Mouse (Mus musculus) heart, embryonic 12.5 days (tissue): Measurements from ENCODE around the gene Srsf9. TPM values are rescaled to one million over a fixed set of nuclear protein-coding genes. Genes with fewer than 3 reads are reported as not detected.
A peak's percentile ranks its signal among the peaks of the same experiment; 100 is the strongest.

Source experiments
- ATAC-seq: fragments of 200-750 bp; cut with Nextera tagmentation; 2 replicates; pipeline ENCODE4 v1.8.0; 2017; ENCODE audit warnings: moderate TSS enrichment, moderate library complexity; ENCODE audit not compliant: insufficient number of reproducible peaks, low FRiP score
- H3K27ac ChIP-seq: fragments of 300-500 bp; sonication (generic); 2 replicates; pipeline ENCODE4 v1.5.1; 2016; ENCODE audit warnings: mild to moderate bottlenecking, moderate library complexity; ENCODE audit not compliant: poor library complexity, severe bottlenecking
- H3K27me3 ChIP-seq: fragments of 300-500 bp; sonication (generic); replicated peaks from 2 replicates; pipeline ENCODE4 v1.6.1; 2016; ENCODE audit warnings: mild to moderate bottlenecking, moderate library complexity
- H3K36me3 ChIP-seq: fragments of 300-500 bp; sonication (generic); 2 replicates; pipeline ENCODE4 v1.6.1; 2016; ENCODE audit warnings: mild to moderate bottlenecking, moderate library complexity
- H3K4me1 ChIP-seq: fragments of 300-500 bp; sonication (generic); replicated peaks from 2 replicates; pipeline ENCODE4 v1.6.1; 2016; ENCODE audit warnings: mild to moderate bottlenecking
- H3K4me2 ChIP-seq: fragments of 300-500 bp; sonication (generic); 2 replicates; pipeline ENCODE4 v1.6.1; 2016; ENCODE audit warnings: mild to moderate bottlenecking, moderate library complexity
- H3K4me3 ChIP-seq: fragments of 300-500 bp; sonication (generic); 2 replicates; pipeline ENCODE4 v1.5.1; 2016; ENCODE audit warnings: mild to moderate bottlenecking
- H3K9ac ChIP-seq: fragments of 300-500 bp; sonication (generic); 2 replicates; pipeline ENCODE4 v1.6.1; 2016; ENCODE audit warnings: mild to moderate bottlenecking, moderate library complexity
- H3K9me3 ChIP-seq: fragments of 300-500 bp; sonication (generic); replicated peaks from 2 replicates; pipeline ENCODE4 v1.6.1; 2016; ENCODE audit warnings: mild to moderate bottlenecking, moderate library complexity
- WGBS: fragments of 180-500 bp; shearing (Covaris S2); methylation state at CpG from one replicate; pipeline ENCODE4 v1.1.7; 2016; 5-methylcytosine and 5-hydroxymethylcytosine counted together
- polyA plus RNA-seq: library from polyadenylated mRNA; unstranded; fragments of >200 nt; fragmentation: Nextera tagmentation; extraction: Ambion mirVana; gene quantifications from 2 replicates; pipeline ENCODE4 v1.2.1, GENCODE M21; 2016

Gene Srsf9
- polyA plus RNA-seq, 1 experiment from 2014 or later: 147 TPM

DNA sequence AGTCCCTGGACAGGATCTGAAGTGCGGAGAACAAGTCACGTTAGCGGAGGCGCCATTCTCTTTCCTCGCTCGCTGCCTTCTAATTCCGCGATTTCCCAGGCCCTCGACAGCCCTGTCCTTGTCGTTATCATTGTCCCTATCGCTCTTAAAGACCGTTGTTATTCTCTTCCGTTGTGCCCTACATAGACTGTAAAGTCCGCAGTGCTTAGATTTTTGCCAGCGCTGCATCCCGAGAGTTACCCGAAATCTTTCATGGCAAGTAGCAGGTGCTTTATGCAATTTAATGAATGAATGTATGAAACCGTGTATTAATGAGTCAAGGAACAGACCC lies 22.2 kb downstream of the Srsf9 start:
- under 1% methylated on average over 18 of the region's 18 CpGs for WGBS
- 0 out of 2 replicates have a peak, but pooled peaks cover 3% of the 10 kb centered on the region for H3K9me3 ChIP-seq
- peaks cover 12% of the 10 kb centered on the region for H3K4me1 ChIP-seq
- H3K9ac ChIP-seq: peak overlapping the region; percentile 74
- H3K27me3 ChIP-seq: no peaks in the 10 kb centered on the region
- H3K4me3 ChIP-seq: peak overlapping the region; percentile 97
- H3K27ac ChIP-seq: peak overlapping the region; percentile 88
- ATAC-seq: peak; percentile 22; the same call in 1 of the 2 replicates
- peaks cover 28% of the 10 kb centered on the region for H3K36me3 ChIP-seq
- H3K4me2 ChIP-seq: peak overlapping the region; percentile 93

DNA sequence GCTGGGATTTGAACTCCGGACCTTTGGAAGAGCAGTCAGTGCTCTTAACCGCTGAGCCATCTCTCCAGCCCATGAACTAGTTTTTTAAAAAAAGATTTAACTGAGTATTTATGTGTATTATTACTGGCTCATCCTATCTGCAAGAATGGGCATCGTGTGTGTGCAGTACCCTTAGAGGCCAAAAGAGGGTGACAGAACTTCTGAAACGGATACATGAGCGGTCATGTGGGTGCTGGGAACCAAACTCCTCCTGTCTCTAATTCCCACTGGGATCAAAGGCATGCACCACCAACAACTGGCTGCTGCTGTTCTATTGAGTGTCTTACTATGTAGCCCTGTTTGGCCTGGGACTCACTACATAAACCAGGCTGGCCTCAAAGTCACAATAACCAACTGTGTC lies 24.4 kb downstream of the Srsf9 start:
- H3K4me1 ChIP-seq: peaks cover 12% of the 10 kb centered on the region
- H3K9me3 ChIP-seq: 0 out of 2 replicates have a peak, but pooled peaks cover 3% of the 10 kb centered on the region
- no peak overlapping the region for H3K4me3 ChIP-seq
- no peaks in the 10 kb centered on the region for H3K27me3 ChIP-seq
- no peak overlapping the region for H3K27ac ChIP-seq
- 76% methylated on average over 5 of the region's 5 CpGs for WGBS
- no peak overlapping the region for H3K4me2 ChIP-seq
- no peak overlapping the region for H3K9ac ChIP-seq
- peaks cover 7% of the 10 kb centered on the region for H3K36me3 ChIP-seq
- no peak for ATAC-seq

DNA sequence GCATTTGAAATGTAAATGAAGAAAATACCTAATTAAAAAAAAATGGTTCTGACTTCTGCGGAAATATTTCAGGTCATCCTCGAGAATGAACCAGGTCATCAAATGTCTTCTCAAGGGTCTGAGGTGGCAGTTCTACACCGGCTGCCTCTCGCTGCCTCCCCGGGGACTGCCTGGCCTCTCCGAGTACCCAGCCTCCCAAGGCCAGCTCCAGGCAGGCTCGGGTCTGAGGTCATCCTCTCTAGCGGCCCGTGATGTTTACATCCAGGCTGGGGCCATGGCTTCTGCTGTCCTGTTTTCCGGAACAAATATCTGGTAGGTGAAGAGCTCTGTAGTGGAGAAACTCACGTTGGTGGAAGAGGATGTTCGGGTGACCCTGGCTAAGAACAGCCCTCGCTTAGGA lies 28.1 kb downstream of the Srsf9 start:
- Histone ChIP-seq H3K9me3 (0 out of 2 replicates have a peak, but pooled peaks cover 3% of the 10 kb centered on the region), H3K27ac (no peak overlapping the region), H3K4me1 (no peaks in the 10 kb centered on the region), H3K27me3 (no peaks in the 10 kb centered on the region), H3K4me2 (no peak overlapping the region), H3K9ac (no peak overlapping the region), H3K36me3 (no peaks in the 10 kb centered on the region), H3K4me3 (no peak overlapping the region)
- ATAC-seq: no peak
- 56% methylated on average over 13 of the region's 13 CpGs for WGBS

DNA sequence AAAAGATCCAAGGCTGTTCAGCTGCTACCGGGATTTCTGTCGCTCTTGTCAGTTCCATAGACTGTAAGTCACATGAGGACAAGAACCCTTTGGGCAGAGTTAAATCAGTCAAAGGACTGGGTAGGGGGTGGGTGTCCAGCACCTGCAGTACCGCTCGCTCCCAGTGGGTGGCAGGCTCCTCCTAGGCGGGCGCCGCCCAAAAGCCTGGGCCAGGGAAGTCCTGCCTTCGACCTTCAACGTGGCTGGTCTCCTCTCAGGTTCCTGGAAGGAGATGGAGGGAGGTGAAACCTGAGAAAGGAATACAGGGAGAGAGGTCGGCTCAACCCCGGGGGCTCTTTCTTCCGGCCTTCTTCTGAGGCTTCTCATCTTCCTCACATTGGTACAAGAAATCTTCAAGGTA lies 31.9 kb downstream of the Srsf9 start:
- ATAC-seq: peak; percentile 63; the same call in 1 of the 2 replicates
- Histone ChIP-seq H3K36me3 (no peaks in the 10 kb centered on the region), H3K4me3 (no peak overlapping the region), H3K4me1 (no peaks in the 10 kb centered on the region), H3K9me3 (no peaks in the 10 kb centered on the region), H3K4me2 (no peak overlapping the region; the same call in 1 of the 2 replicates), H3K27ac (no peak overlapping the region), H3K27me3 (peaks cover 14% of the 10 kb centered on the region), H3K9ac (no peak overlapping the region)
- 4% methylated on average over 12 of the region's 12 CpGs for WGBS

DNA sequence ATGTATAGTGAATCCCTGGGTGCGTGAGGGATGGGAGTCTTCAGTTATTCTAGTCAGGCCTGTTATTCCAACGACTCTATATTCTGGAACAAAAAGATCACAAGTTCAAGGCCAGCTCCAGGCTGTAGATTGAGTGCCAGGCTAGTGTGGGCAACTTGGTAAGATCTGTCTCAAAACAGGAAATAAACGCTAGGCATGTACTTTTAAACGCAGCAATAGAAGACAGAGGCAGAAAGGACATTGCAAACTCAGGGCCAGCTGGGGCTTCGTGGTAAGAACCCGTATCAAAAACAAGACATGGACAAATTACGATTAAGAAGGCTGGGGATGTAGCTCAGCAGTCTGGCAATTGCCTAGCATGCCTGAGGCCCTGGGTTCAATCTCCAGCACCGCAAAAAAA lies 32.5 kb downstream of the Srsf9 start:
- no peak for ATAC-seq
- Histone ChIP-seq H3K9me3 (no peaks in the 10 kb centered on the region), H3K27ac (no peak overlapping the region), H3K36me3 (no peaks in the 10 kb centered on the region), H3K4me1 (no peaks in the 10 kb centered on the region), H3K9ac (no peak overlapping the region), H3K4me3 (no peak overlapping the region), H3K27me3 (peaks cover 14% of the 10 kb centered on the region), H3K4me2 (no peak overlapping the region)
- WGBS: 83% methylated on average over 8 of the region's 8 CpGs

DNA sequence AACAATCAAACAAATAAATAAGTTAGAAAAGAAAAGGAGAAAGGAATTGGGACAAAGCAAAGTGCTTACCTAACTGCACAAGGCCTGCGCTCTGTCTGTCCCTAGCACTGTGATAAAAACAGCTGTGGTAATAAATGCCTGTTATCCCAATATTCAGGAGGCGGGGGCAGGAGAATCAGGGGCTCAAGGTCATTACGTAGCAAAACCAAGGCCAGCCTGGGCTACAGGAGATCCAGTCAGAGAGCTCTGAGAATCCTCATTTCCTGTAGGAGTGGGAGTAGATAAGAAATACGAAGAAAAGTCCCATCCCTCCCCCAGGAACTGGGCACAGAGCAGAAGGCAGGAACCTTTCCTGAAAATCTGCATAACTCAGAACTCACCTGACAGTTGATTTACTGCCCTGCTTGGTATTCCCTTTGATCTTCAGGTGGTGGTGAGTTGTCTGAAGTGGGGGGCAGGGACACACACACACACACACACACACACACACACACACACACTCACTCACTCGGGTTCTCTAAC lies 32.9 kb downstream of the Srsf9 start:
- no peak for ATAC-seq
- H3K4me1 ChIP-seq: no peaks in the 10 kb centered on the region
- H3K27me3 ChIP-seq: peaks cover 14% of the 10 kb centered on the region
- H3K4me2 ChIP-seq: no peak overlapping the region
- no peaks in the 10 kb centered on the region for H3K9me3 ChIP-seq
- no peak overlapping the region for H3K9ac ChIP-seq
- H3K27ac ChIP-seq: no peak overlapping the region
- H3K36me3 ChIP-seq: no peaks in the 10 kb centered on the region
- no peak overlapping the region for H3K4me3 ChIP-seq
- whole genome bisulfite sequencing: 52% methylated on average over 5 of the region's 5 CpGs

DNA sequence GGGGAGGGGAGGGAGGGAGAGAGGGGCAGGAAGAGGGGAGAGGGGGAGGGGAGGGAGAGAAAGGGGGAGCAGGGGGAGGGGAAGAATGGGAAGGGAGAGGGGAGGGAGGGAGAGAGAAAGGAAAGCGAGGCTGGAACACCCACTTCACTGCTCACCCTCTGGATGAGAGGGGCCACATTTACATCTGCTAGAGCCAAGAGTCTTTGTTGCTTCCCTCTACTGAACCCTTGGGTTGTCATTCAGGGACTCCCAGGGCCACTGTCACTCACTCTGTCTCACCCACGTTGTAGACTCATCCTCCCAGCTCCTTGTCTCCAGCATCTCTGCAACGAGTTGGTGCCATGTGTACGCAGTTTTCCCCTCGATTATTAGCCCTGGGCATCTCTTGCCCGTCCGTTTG lies 35.2 kb downstream of the Srsf9 start:
- WGBS: 31% methylated on average over 7 of the region's 7 CpGs
- Histone ChIP-seq H3K4me1 (no peaks in the 10 kb centered on the region), H3K4me2 (no peak overlapping the region), H3K27me3 (peaks cover 14% of the 10 kb centered on the region), H3K27ac (no peak overlapping the region), H3K4me3 (no peak overlapping the region), H3K9me3 (no peaks in the 10 kb centered on the region), H3K36me3 (no peaks in the 10 kb centered on the region), H3K9ac (no peak overlapping the region)
- no peak for ATAC-seq

DNA sequence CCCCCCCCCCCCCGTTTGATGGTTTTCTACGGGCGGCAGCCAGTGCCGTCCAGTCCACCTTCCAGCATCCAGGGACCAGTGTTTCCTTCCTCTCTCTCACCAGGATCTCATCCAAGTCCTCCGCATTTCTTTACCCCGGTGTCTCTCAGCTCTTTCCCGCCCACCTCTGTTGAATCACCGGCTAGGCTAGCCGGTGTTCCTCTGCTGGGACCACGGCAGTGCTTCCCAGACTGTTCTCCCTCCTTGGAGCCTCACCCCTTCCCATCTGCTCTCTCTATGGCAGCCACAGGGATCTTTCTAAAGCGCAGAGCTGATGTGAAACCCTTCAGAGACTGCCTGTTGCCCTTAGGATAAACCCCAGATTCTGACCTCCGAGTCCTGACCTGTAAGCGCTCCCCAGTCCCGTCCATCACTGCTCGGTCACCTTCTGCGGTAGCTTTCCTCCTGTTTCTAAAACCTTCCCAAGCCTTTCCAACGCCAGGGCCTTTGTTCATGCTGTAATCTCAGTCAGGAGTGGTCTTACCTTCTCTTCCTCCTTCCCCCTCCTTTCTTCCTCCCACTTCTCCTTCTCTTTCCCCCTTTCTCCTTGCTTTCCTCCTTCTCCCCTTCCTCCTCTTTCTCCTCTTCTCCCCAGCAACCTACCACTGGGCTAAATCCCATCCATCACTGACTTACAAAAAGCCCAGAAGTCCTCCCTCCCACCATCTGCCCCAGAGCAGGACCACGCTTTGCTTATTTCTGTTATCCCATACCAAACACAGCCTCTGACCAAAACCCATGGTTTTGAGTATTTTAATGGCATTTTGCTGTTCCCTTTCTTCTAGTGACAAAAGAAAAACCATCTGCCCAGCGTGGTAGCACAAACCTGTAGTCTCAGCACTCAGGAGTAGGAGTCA lies 36.1 kb downstream of the Srsf9 start:
- H3K36me3 ChIP-seq: no peaks in the 10 kb centered on the region
- no peak overlapping the region for H3K27ac ChIP-seq
- no peak overlapping the region for H3K9ac ChIP-seq
- no peak overlapping the region for H3K4me2 ChIP-seq
- ATAC-seq: no peak
- no peaks in the 10 kb centered on the region for H3K4me1 ChIP-seq
- H3K9me3 ChIP-seq: no peaks in the 10 kb centered on the region
- peaks cover 14% of the 10 kb centered on the region for H3K27me3 ChIP-seq
- H3K4me3 ChIP-seq: no peak overlapping the region
- WGBS: 18% methylated on average over 19 of the region's 19 CpGs

DNA sequence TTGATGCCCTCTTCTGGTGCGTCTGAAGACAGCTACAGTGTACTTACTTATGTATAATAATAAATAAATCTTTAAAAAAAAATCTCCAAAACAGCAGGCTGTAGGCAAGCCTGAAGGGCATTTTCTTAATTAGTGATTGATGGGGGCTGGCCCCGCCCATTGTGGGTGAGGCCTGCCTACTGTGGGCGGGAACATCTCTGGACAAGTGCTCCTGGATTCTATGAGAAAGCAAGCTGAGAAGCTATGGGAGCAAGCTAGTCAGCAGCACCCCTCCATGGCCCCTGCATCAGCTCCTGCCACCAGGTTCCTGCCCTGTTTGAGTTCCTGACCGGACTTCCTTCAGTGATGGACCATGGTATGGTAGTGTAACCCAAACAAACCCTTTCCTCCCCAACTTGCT lies 37.8 kb downstream of the Srsf9 start:
- Histone ChIP-seq H3K27me3 (peaks cover 14% of the 10 kb centered on the region), H3K9ac (no peak overlapping the region), H3K4me2 (no peak overlapping the region), H3K9me3 (no peaks in the 10 kb centered on the region), H3K4me3 (no peak overlapping the region), H3K27ac (no peak overlapping the region), H3K4me1 (no peaks in the 10 kb centered on the region), H3K36me3 (no peaks in the 10 kb centered on the region)
- WGBS: 77% methylated on average over 4 of the region's 4 CpGs
- no peak for ATAC-seq

DNA sequence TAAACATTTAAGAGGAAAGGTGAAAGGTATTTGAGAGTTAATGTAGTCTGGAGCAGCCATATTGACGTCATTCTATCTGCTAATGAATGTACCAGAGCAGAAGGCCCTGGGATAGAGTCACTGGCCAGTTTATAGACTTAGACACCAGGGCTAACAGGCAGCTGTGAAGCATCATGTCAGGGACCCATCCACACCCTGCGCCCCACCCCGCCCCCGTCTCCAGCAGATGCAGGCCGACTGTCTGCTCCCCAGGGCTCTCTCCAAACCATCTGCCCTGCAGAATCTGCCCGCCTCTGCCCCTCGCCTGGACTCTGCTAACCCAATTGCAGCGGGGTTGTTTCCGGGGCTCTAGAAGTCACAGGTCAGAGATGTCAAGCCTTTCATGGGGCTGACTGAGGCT lies 44.8 kb downstream of the Srsf9 start:
- Histone ChIP-seq H3K27me3 (peaks cover 13% of the 10 kb centered on the region), H3K4me3 (no peak overlapping the region), H3K27ac (no peak overlapping the region), H3K4me1 (peaks cover 4% of the 10 kb centered on the region; the same call in 1 of the 2 replicates), H3K9ac (no peak overlapping the region), H3K9me3 (no peaks in the 10 kb centered on the region), H3K36me3 (no peaks in the 10 kb centered on the region), H3K4me2 (no peak overlapping the region)
- no peak for ATAC-seq
- WGBS: 37% methylated on average over 9 of the region's 9 CpGs

DNA sequence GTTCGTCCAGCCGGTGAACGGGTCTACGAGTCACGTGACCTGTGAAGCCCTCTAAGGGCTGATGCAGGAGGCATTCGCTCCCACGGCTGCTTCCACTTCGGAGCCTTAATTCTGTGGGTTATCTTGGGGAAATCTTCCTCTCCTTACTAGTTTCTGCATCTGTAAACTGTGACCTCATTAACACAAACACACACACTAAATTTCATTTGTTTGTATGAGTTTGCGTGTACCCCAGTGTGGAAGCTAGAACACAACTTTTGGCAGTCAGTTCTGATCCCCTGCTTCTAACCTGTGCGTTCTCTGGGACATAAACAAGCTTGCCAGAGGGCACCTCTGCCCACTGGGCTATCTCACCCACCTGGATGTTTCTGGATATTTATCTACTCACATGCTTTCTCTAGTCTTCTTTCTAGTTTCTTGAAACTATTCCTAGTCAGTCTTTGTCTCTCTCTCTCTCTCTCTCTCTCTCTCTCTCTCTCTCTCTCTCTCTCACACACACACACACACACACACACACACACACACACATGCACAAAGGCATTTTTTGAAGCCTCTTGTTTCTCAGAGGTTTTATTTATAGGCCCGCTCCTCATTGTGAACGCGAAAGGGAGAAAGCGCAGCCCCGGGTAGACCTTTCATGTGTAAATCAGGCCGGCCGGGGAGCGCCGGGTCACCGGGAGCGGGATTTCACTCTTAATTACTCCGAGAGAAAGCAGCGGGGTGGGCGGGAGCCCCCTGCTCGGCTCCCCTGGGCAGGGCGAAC lies 46.6 kb downstream of the Srsf9 start:
- Histone ChIP-seq H3K4me2 (peak overlapping the region; percentile 82), H3K27me3 (peaks cover 13% of the 10 kb centered on the region), H3K9ac (peak overlapping the region; percentile 75), H3K4me3 (peak overlapping the region; percentile 46), H3K9me3 (no peaks in the 10 kb centered on the region), H3K36me3 (no peaks in the 10 kb centered on the region), H3K27ac (no peak overlapping the region), H3K4me1 (peaks cover 4% of the 10 kb centered on the region; the same call in 1 of the 2 replicates)
- 20% methylated on average over 26 of the region's 26 CpGs for WGBS
- no peak for ATAC-seq
